Mouse (Mus musculus) naive thymus-derived CD4-positive, alpha-beta T cell, adult 5 months (primary cell): ENCODE measurements around the gene Gm20914. TPM values are rescaled to one million over a fixed set of nuclear protein-coding genes. Genes with fewer than 3 reads are reported as not detected.

ENCODE experiments used
- polyA plus RNA-seq: library from polyadenylated mRNA; unstranded; fragments of 100-300 nt; shearing (Covaris generic); gene quantifications from one replicate; pipeline ENCODE4 v1.2.1, GENCODE M21; 2017

Gene Gm20914
- not detected for polyA plus RNA-seq

DNA sequence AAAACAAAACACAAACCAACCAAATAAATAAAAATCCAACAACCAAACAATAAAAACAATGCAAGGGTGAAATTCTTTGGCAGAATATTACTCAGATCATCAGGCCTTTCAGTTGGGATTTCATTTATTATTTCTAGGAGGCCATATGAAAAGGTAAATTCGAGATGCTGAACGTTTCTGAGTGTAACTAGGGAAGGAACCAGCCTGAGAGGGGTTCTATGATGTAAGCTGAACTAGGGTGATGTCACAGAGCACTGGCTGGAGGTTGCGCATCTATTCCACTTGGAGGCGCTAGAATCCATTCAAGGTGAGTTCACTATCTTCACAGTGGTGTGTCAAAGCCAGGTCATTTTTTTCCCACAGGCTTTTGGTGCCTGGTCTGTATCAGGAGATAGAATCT is at the start of gene Gm20914:
TSS of gene Gm20914 (plus strand) at position 301 of the 400 bp plus-strand sequence.

Other genes starting within 250 kb of the Gm20914 start
- not detected for gene Gm21854, start 69.0 kb upstream of the Gm20914 start, polyA plus RNA-seq
- gene Gm28171, start 67.4 kb downstream of the Gm20914 start, polyA plus RNA-seq, result not detected
- gene Gm21778, start 216.5 kb downstream of the Gm20914 start, polyA plus RNA-seq, result not detected